Mouse (Mus musculus): ENCODE data around the gene Elmo1.

DNA sequence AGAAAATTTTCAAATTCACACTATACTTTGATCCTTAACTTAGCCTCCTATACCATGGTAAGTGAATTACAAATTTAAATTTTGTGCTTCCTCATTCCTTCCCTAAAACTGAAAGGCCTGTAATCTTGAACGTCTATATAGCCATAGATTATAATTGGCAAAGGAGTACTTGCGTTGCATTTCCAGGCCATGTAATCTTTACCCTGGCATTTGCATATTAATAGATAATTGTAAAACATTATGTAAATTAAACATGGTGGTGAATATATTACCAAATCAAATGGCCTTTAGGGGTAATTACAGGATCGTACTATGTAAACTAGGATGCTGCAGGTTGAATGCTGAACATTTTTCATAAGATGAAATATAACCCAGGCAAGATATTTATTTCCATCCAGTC, 314.1 kb downstream of the Elmo1 start:
- TF ChIP-seq GATA1 (IDR thresholded peaks at IDR 0.05; ENCODE audit: borderline replicate concordance, low read length) (no peak), FLI1 (IDR thresholded peaks at IDR 0.05; ENCODE audit: low read length) (no peak)

Data from megakaryocyte, embryonic 14.5 days (primary cell).